Mouse (Mus musculus) ES-Bruce4 (cell line): ENCODE measurements around the gene Pparg. TPM values are rescaled to one million over a fixed set of nuclear protein-coding genes. Genes with fewer than 3 reads are reported as not detected.

Experiments
- H3K27ac ChIP-seq: 2 replicates; pipeline ENCODE4 v1.5.1; 2012; ENCODE audit warnings: low read length, inconsistent platforms; ENCODE audit not compliant: insufficient read depth
- H3K27me3 ChIP-seq: 2 replicates; pipeline ENCODE4 v1.6.1; 2012; ENCODE audit warnings: mild to moderate bottlenecking, low read length, inconsistent platforms; ENCODE audit not compliant: control insufficient read depth, poor library complexity, insufficient read depth, severe bottlenecking
- H3K36me3 ChIP-seq: 2 replicates; pipeline ENCODE4 v1.6.1; 2012; ENCODE audit warnings: inconsistent platforms, mild to moderate bottlenecking, low read length, moderate library complexity; ENCODE audit not compliant: control insufficient read depth, poor library complexity, insufficient read depth, severe bottlenecking
- H3K4me1 ChIP-seq: one replicate; pipeline ENCODE4 v1.8.1; 2011; ENCODE audit warnings: low read length; ENCODE audit not compliant: control insufficient read depth, insufficient read depth
- H3K4me3 ChIP-seq: 2 replicates; pipeline ENCODE4 v1.5.1; 2011; ENCODE audit warnings: low read depth, mild to moderate bottlenecking, low read length
- H3K9ac ChIP-seq: 2 replicates; pipeline ENCODE4 v1.6.1; 2012; ENCODE audit warnings: low read depth, mild to moderate bottlenecking, inconsistent platforms; ENCODE audit not compliant: poor library complexity, severe bottlenecking
- H3K9me3 ChIP-seq: replicated peaks from 2 replicates; pipeline ENCODE4 v1.6.1; 2012; ENCODE audit warnings: mild to moderate bottlenecking, low read length, inconsistent platforms; ENCODE audit not compliant: control insufficient read depth, poor library complexity, insufficient read depth, severe bottlenecking
- CTCF ChIP-seq: IDR thresholded peaks from one replicate; pipeline ENCODE4 v1.8.1; 2011; ENCODE audit warnings: low read depth, low read length
- EP300 ChIP-seq: IDR thresholded peaks from 2 replicates; pipeline ENCODE4 v1.6.1; 2011; ENCODE audit warnings: low read depth, low read length; ENCODE audit not compliant: insufficient read depth
- POLR2A ChIP-seq: IDR thresholded peaks from one replicate; pipeline ENCODE4 v1.8.1; 2011; ENCODE audit warnings: low read length; ENCODE audit not compliant: insufficient read depth
- polyA plus RNA-seq: library from polyadenylated mRNA; stranded (reverse); fragments of >200 nt; gene quantifications from 2 replicates; pipeline ENCODE4 v1.2.4, GENCODE M21; 2011; ENCODE audit warnings: low read depth; ENCODE audit not compliant: missing spikeins, insufficient read depth, insufficient read length

Gene Pparg
- polyA plus RNA-seq, 1 experiment: 1.1 TPM

DNA sequence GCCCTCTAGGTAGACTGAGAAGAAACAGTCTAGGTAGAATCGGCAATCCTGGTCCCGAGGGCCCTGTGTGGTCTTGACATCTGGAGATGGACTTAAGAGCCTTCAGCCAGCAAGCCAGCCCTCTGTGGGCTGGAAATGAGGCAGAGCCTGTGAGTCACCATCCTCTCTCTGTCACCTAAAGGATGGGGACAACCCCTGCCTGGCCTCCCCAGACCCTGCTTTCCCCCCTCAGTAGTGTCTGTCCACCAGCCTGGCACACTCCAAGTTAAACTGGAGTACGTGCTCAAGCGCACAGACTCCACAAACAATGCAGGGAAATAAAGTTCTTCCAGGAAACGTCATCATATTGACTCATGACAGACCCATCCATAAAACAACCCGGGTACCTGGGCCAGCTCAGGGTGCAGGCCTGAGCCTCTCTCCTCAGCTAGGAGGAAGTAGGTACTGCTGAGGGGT lies 162.0 kb downstream of the Pparg start:
- Histone ChIP-seq H3K4me3 (no peak overlapping the region), H3K36me3 (no peaks in the 10 kb centered on the region), H3K27ac (no peak overlapping the region), H3K9ac (no peak overlapping the region), H3K27me3 (no peaks in the 10 kb centered on the region), H3K4me1 (no peaks in the 10 kb centered on the region), H3K9me3 (no peaks in the 10 kb centered on the region)
- no peak for TF ChIP-seq POLR2A
- TF ChIP-seq EP300: no peak
- TF ChIP-seq CTCF: no peak

DNA sequence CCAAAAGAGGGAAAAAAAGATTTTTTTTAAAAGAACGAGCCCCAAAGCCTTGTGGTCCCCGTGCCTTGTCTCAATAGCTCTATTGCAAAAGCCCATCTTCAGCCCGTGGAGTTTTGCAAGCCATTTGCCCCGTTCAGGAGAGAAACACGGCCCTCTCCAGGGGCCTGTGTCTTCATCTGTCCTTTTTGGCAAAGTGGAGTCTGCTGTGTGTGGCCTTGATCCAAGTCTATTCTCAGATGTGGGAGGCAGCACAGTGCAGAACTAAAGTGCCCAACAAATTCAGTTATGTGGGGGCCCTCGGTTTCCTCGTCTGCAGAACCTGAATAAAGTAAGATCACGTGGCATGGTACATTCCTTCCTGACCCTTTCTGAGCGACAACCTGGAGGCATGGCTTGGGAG lies 162.4 kb downstream of the Pparg start:
- H3K27ac ChIP-seq: no peak overlapping the region

GRCm38 (mm10) chr6:115524449-115524990 lies 163.8 kb downstream of the Pparg start:
- no peak overlapping the region for H3K27ac ChIP-seq
- H3K36me3 ChIP-seq: no peaks in the 10 kb centered on the region
- no peak overlapping the region for H3K4me3 ChIP-seq

More for the DNA sequence above, 162.4 kb downstream of the Pparg start:
- Histone ChIP-seq H3K27me3 (no peaks in the 10 kb centered on the region), H3K9ac (no peak overlapping the region), H3K36me3 (no peaks in the 10 kb centered on the region), H3K4me1 (no peaks in the 10 kb centered on the region), H3K9me3 (no peaks in the 10 kb centered on the region), H3K4me3 (no peak overlapping the region)
- no peak for TF ChIP-seq EP300
- no peak for TF ChIP-seq POLR2A
- TF ChIP-seq CTCF: no peak

GRCm38 (mm10) chr6:115527418-115527817 lies 166.7 kb downstream of the Pparg start:
- Histone ChIP-seq H3K9ac (no peak overlapping the region), H3K9me3 (no peaks in the 10 kb centered on the region), H3K36me3 (no peaks in the 10 kb centered on the region), H3K27me3 (no peaks in the 10 kb centered on the region), H3K27ac (no peak overlapping the region), H3K4me1 (no peaks in the 10 kb centered on the region), H3K4me3 (no peak overlapping the region)
- TF ChIP-seq POLR2A (no peak), CTCF (no peak), EP300 (no peak)

More at GRCm38 (mm10) chr6:115524449-115524990, 163.8 kb downstream of the Pparg start:
- Histone ChIP-seq H3K9me3 (no peaks in the 10 kb centered on the region), H3K4me1 (no peaks in the 10 kb centered on the region), H3K9ac (no peak overlapping the region), H3K27me3 (no peaks in the 10 kb centered on the region)
- TF ChIP-seq CTCF (no peak), POLR2A (no peak), EP300 (no peak)

GRCm38 (mm10) chr6:115528372-115528771 lies 167.6 kb downstream of the Pparg start:
- H3K27me3 ChIP-seq: no peaks in the 10 kb centered on the region
- H3K4me1 ChIP-seq: no peaks in the 10 kb centered on the region
- TF ChIP-seq POLR2A: no peak
- no peak for TF ChIP-seq CTCF
- TF ChIP-seq EP300: no peak
- no peaks in the 10 kb centered on the region for H3K36me3 ChIP-seq
- H3K9me3 ChIP-seq: no peaks in the 10 kb centered on the region
- no peak overlapping the region for H3K9ac ChIP-seq
- no peak overlapping the region for H3K4me3 ChIP-seq
- H3K27ac ChIP-seq: no peak overlapping the region

DNA sequence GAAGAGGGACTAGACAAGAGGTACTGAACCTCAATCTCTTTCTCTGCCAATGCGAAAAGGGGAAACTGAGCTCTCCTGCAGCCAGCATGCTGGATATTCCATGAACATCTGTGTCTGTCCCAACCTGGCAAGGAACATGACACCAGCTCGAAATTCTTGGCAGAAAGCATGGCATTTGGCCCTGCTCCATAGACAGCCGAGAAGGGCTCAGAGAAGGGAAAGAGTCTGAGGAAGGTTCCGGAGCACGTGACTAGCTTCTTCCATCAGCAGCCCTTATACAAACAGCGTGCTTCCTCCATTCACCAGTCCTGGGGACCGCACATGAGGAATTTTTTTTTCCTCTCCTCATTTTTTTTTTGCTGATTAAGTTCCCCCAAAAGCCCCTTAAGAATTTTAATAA lies 173.9 kb downstream of the Pparg start:
- no peaks in the 10 kb centered on the region for H3K9me3 ChIP-seq
- H3K9ac ChIP-seq: no peak overlapping the region
- no peaks in the 10 kb centered on the region for H3K36me3 ChIP-seq
- no peaks in the 10 kb centered on the region for H3K4me1 ChIP-seq
- TF ChIP-seq EP300: no peak
- no peak for TF ChIP-seq POLR2A
- TF ChIP-seq CTCF: no peak
- H3K27me3 ChIP-seq: no peaks in the 10 kb centered on the region
- no peak overlapping the region for H3K27ac ChIP-seq
- H3K4me3 ChIP-seq: no peak overlapping the region
